Comparison of ENCODE assay signal across 8 mouse cellular contexts in genomic region chr4:131804732-131805131, GRCm38 (mm10). TPM values are rescaled to one million over a fixed set of nuclear protein-coding genes. Genes with fewer than 3 reads are reported as not detected.
DNase-seq lines count a peak whose midpoint lies in the region; ATAC-seq and TF ChIP-seq lines count a peak whose summit lies in the region.
"Not testable (repeated sequence)": the region's sequence is repeated elsewhere in the genome, so short reads cannot be mapped to it uniquely, and the experiment has no call there.

No protein-coding gene starts in this region.

- H3K27ac ChIP-seq in embryonic facial prominence, embryonic 11.5 days (replicated peaks; ENCODE audit: low read depth, low read length); forebrain, embryonic 15.5 days (replicated peaks); hindbrain, embryonic 13.5 days; intestine, postnatal 0 days (ENCODE audit: low read depth, low read length); limb, embryonic 13.5 days; lung, postnatal 0 days (ENCODE audit: low read length); neural tube, embryonic 13.5 days (replicated peaks); stomach, postnatal 0 days (replicated peaks): not testable (repeated sequence)

- H3K9ac ChIP-seq in embryonic facial prominence, embryonic 11.5 days (replicated peaks; ENCODE audit: low read length); forebrain, embryonic 15.5 days (replicated peaks); hindbrain, embryonic 13.5 days; intestine, postnatal 0 days (ENCODE audit: low read depth, low read length); limb, embryonic 13.5 days; lung, postnatal 0 days (replicated peaks; ENCODE audit: low read depth); neural tube, embryonic 13.5 days; stomach, postnatal 0 days (ENCODE audit: low read length): not testable (repeated sequence)

- not testable (repeated sequence) for H3K4me1 ChIP-seq in embryonic facial prominence, embryonic 11.5 days (ENCODE audit: control insufficient read depth, insufficient read depth, low read length); forebrain, embryonic 15.5 days; hindbrain, embryonic 13.5 days (replicated peaks); intestine, postnatal 0 days (replicated peaks; ENCODE audit: control insufficient read depth, insufficient read depth, low read length); lung, postnatal 0 days (ENCODE audit: insufficient read depth, low read depth, low read length); neural tube, embryonic 13.5 days (replicated peaks); stomach, postnatal 0 days (replicated peaks; ENCODE audit: control insufficient read depth, insufficient read depth)
- peaks cover 10% of the 10 kb centered on the region for H3K4me1 ChIP-seq in limb, embryonic 13.5 days

- TF ChIP-seq EP300 in lung, postnatal 0 days (IDR thresholded peaks at IDR 0.05); stomach, postnatal 0 days (optimal IDR thresholded peaks at IDR 0.05): not testable (repeated sequence)

- WGBS in embryonic facial prominence, embryonic 11.5 days, result 92% methylated on average over 5 of the region's 6 CpGs
- 97% methylated on average over 5 of the region's 6 CpGs for WGBS in forebrain, embryonic 15.5 days
- WGBS in hindbrain, embryonic 13.5 days, result 98% methylated on average over 3 of the region's 6 CpGs
- 93% methylated on average over 5 of the region's 6 CpGs for WGBS in intestine, postnatal 0 days
- WGBS in limb, embryonic 13.5 days, result 92% methylated on average over 3 of the region's 6 CpGs
- WGBS in lung, postnatal 0 days, result 98% methylated on average over 4 of the region's 6 CpGs
- 98% methylated on average over 4 of the region's 6 CpGs for WGBS in neural tube, embryonic 13.5 days
- WGBS in stomach, postnatal 0 days, result 96% methylated on average over 5 of the region's 6 CpGs

- not testable (repeated sequence) for H3K4me3 ChIP-seq in embryonic facial prominence, embryonic 11.5 days (ENCODE audit: low read depth, low read length); forebrain, embryonic 15.5 days; hindbrain, embryonic 13.5 days; intestine, postnatal 0 days (ENCODE audit: low read depth, low read length); limb, embryonic 13.5 days; lung, postnatal 0 days (ENCODE audit: low read depth, low read length); neural tube, embryonic 13.5 days; stomach, postnatal 0 days (ENCODE audit: low read depth, low read length)

- H3K36me3 ChIP-seq in embryonic facial prominence, embryonic 11.5 days (replicated peaks; ENCODE audit: control insufficient read depth, insufficient read depth, low read depth, low read length); forebrain, embryonic 15.5 days; hindbrain, embryonic 13.5 days; intestine, postnatal 0 days (ENCODE audit: control insufficient read depth, insufficient read depth); limb, embryonic 13.5 days; lung, postnatal 0 days (ENCODE audit: insufficient read depth, low read length); neural tube, embryonic 13.5 days; stomach, postnatal 0 days (ENCODE audit: control insufficient read depth, insufficient read depth, low read length): not testable (repeated sequence)

- not testable (repeated sequence) for H3K4me2 ChIP-seq in embryonic facial prominence, embryonic 11.5 days (ENCODE audit: low read depth, low read length); forebrain, embryonic 15.5 days (replicated peaks); hindbrain, embryonic 13.5 days; intestine, postnatal 0 days (replicated peaks; ENCODE audit: low read depth); limb, embryonic 13.5 days (replicated peaks); lung, postnatal 0 days (replicated peaks; ENCODE audit: low read depth, low read length); neural tube, embryonic 13.5 days; stomach, postnatal 0 days (replicated peaks; ENCODE audit: low read depth)

- TF ChIP-seq CTCF in intestine, postnatal 0 days (IDR thresholded peaks at IDR 0.05; ENCODE audit: low read depth); lung, postnatal 0 days (IDR thresholded peaks at IDR 0.05); stomach, postnatal 0 days (IDR thresholded peaks at IDR 0.05; ENCODE audit: low read depth): not testable (repeated sequence)

- H3K27me3 ChIP-seq in embryonic facial prominence, embryonic 11.5 days (ENCODE audit: control insufficient read depth, insufficient read depth, low read length); forebrain, embryonic 15.5 days; hindbrain, embryonic 13.5 days; intestine, postnatal 0 days (replicated peaks; ENCODE audit: control insufficient read depth, insufficient read depth, low read length); limb, embryonic 13.5 days; lung, postnatal 0 days (replicated peaks; ENCODE audit: insufficient read depth, low read length); neural tube, embryonic 13.5 days; stomach, postnatal 0 days (ENCODE audit: control insufficient read depth, insufficient read depth, low read length): not testable (repeated sequence)

- H3K9me3 ChIP-seq in embryonic facial prominence, embryonic 11.5 days (replicated peaks; ENCODE audit: control insufficient read depth, low read length); forebrain, embryonic 15.5 days; hindbrain, embryonic 13.5 days; intestine, postnatal 0 days (ENCODE audit: control insufficient read depth); limb, embryonic 13.5 days; lung, postnatal 0 days (ENCODE audit: low read length); neural tube, embryonic 13.5 days; stomach, postnatal 0 days (ENCODE audit: control insufficient read depth, low read length): not testable (repeated sequence)

- DNase-seq in embryonic facial prominence, embryonic 11.5 days (ENCODE audit: low spot score); lung, postnatal 0 days (ENCODE audit: low spot score); stomach, postnatal 0 days (ENCODE audit: low spot score): not testable (repeated sequence)

- ATAC-seq in embryonic facial prominence, embryonic 11.5 days (replicated peaks; ENCODE audit: insufficient number of reproducible peaks, low FRiP score, low TSS enrichment, low read depth), result peak; percentile 67
- ATAC-seq in forebrain, embryonic 15.5 days (replicated peaks), result peak; percentile 66; the same call in 1 of the 2 replicates
- 0 out of 2 replicates have a peak, but pooled peaks have one; percentile 36 for ATAC-seq in hindbrain, embryonic 13.5 days (ENCODE audit: low FRiP score)
- ATAC-seq in intestine, postnatal 0 days, result peak; percentile 16; the same call in 1 of the 2 replicates
- ATAC-seq in limb, embryonic 13.5 days (ENCODE audit: low FRiP score, low read depth), result peak; percentile 59; the same call in 1 of the 2 replicates
- peak; percentile 9; the same call in 1 of the 2 replicates for ATAC-seq in lung, postnatal 0 days
- ATAC-seq in neural tube, embryonic 13.5 days (ENCODE audit: low read depth), result peak; percentile 59; the same call in 1 of the 2 replicates
- peak; percentile 59 for ATAC-seq in stomach, postnatal 0 days (ENCODE audit: low FRiP score, low TSS enrichment)

RNA-seq across cellular contexts. Expression of gene Ptpru, which starts 33.4 kb away (rescaled TPM):
- polyA plus RNA-seq in embryonic facial prominence, embryonic 11.5 days (2014; fragmentation: Nextera tagmentation; extraction: Ambion mirVana), result 17.2 and 19.6 TPM in 2 replicates
- 23.9 and 25.2 TPM in 2 replicates for polyA plus RNA-seq in forebrain, embryonic 15.5 days (2015; fragmentation: Nextera tagmentation; extraction: Ambion mirVana)
- 13.2 and 18.6 TPM in 2 replicates for polyA plus RNA-seq in hindbrain, embryonic 13.5 days (2015; fragmentation: Nextera tagmentation; extraction: Ambion mirVana)
- 2.3 TPM in 2 replicates for polyA plus RNA-seq in intestine, postnatal 0 days (2015; fragmentation: Nextera tagmentation; extraction: Ambion mirVana)
- polyA plus RNA-seq in limb, embryonic 13.5 days (2015; fragmentation: Nextera tagmentation; extraction: Ambion mirVana), result 14.6 and 20.0 TPM in 2 replicates
- polyA plus RNA-seq in lung, postnatal 0 days (2015; fragmentation: Nextera tagmentation; extraction: Ambion mirVana), result 8.5 and 9.3 TPM in 2 replicates
- polyA plus RNA-seq in neural tube, embryonic 13.5 days (2015; fragmentation: Nextera tagmentation; extraction: Ambion mirVana), result 9.9 and 10.8 TPM in 2 replicates
- 3.1 and 3.9 TPM in 2 replicates for polyA plus RNA-seq in stomach, postnatal 0 days (2015; fragmentation: Nextera tagmentation; extraction: Ambion mirVana)

RNA-seq across cellular contexts. Expression of gene Mecr, which starts 38.5 kb away (rescaled TPM):
- 39.9 and 42.5 TPM in 2 replicates for polyA plus RNA-seq in embryonic facial prominence, embryonic 11.5 days (2014; fragmentation: Nextera tagmentation; extraction: Ambion mirVana)
- polyA plus RNA-seq in forebrain, embryonic 15.5 days (2015; fragmentation: Nextera tagmentation; extraction: Ambion mirVana), result 40.2 and 41.2 TPM in 2 replicates
- polyA plus RNA-seq in hindbrain, embryonic 13.5 days (2015; fragmentation: Nextera tagmentation; extraction: Ambion mirVana), result 36.9 and 38.5 TPM in 2 replicates
- 27.3 and 27.6 TPM in 2 replicates for polyA plus RNA-seq in intestine, postnatal 0 days (2015; fragmentation: Nextera tagmentation; extraction: Ambion mirVana)
- 40.5 and 44.1 TPM in 2 replicates for polyA plus RNA-seq in limb, embryonic 13.5 days (2015; fragmentation: Nextera tagmentation; extraction: Ambion mirVana)
- polyA plus RNA-seq in lung, postnatal 0 days (2015; fragmentation: Nextera tagmentation; extraction: Ambion mirVana), result 20.6 and 21.2 TPM in 2 replicates
- 35.6 and 36.1 TPM in 2 replicates for polyA plus RNA-seq in neural tube, embryonic 13.5 days (2015; fragmentation: Nextera tagmentation; extraction: Ambion mirVana)
- 47.2 and 48.6 TPM in 2 replicates for polyA plus RNA-seq in stomach, postnatal 0 days (2015; fragmentation: Nextera tagmentation; extraction: Ambion mirVana)

Comparison
In these comparisons a context has a peak if more than half of its experiments do, and no peak if none do; other contexts are left out.
1. ATAC-seq: peak in every context shown above with its lines; median percentile 67 in embryonic facial prominence, embryonic 11.5 days; 66 in forebrain, embryonic 15.5 days; 59 in limb, embryonic 13.5 days; 59 in neural tube, embryonic 13.5 days; 59 in stomach, postnatal 0 days; 36 in hindbrain, embryonic 13.5 days; 16 in intestine, postnatal 0 days; 9 in lung, postnatal 0 days.